Mouse (Mus musculus) megakaryocyte, embryonic 14.5 days (primary cell): ENCODE results near the gene Gm13272.
"Not testable (repeated sequence)": the region's sequence is repeated elsewhere in the genome, so short reads cannot be mapped to it uniquely, and the experiment has no call there.

ENCODE experiments used
- FLI1 ChIP-seq: IDR thresholded peaks from 2 replicates; pipeline ENCODE4 v1.6.1; 2012; ENCODE audit warnings: low read length, inconsistent platforms, mixed read lengths
- GATA1 ChIP-seq: IDR thresholded peaks from 3 replicates; pipeline ENCODE4 v1.6.1; 2012; ENCODE audit warnings: mixed read lengths, low read length, inconsistent platforms, borderline replicate concordance

DNA sequence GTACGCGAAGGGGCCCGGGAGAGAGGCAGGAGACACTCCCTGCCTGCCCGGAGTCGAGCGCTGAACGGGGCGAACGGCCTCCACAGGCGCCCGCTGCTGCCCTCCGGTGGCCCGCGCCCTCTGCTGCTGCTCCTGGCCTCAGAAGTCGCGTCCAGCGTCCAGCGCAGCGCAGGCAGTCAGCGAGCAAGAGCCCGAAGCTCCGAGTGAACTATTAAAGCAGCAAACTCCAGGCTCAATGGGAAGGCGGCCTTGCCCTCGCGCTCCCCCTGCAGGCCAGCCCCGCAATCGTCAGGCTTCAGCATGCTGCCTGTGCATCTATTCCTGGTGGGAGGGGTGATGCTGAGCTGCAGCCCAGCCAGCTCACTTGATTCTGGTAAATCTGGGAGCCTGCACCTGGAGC, 5.8 kb downstream of the Gm13272 start, which contains the start of gene Gm13276:
- not testable (repeated sequence) for TF ChIP-seq GATA1, FLI1
